Mouse (Mus musculus): ENCODE results near the gene Camta1.

Camta1 gene

GRCm38 (mm10) chr4:151302195-151303126 lies 559.2 kb downstream of the Camta1 start:
- no peaks in the 10 kb centered on the region for H3K36me3 ChIP-seq (ENCODE audit: control insufficient read depth, insufficient read depth, low read length, poor library complexity, severe bottlenecking)
- H3K27me3 ChIP-seq (ENCODE audit: control insufficient read depth, insufficient read depth, low read length, poor library complexity, severe bottlenecking), result no peaks in the 10 kb centered on the region; the same call in 1 of the 2 replicates
- DNase-seq (ENCODE audit: low read depth, low spot score), result peak; percentile 2

GRCm38 (mm10) chr4:151301337-151301736 lies 560.3 kb downstream of the Camta1 start:
- no peaks in the 10 kb centered on the region; the same call in 1 of the 2 replicates for H3K27me3 ChIP-seq (ENCODE audit: control insufficient read depth, insufficient read depth, low read length, poor library complexity, severe bottlenecking)
- H3K36me3 ChIP-seq (ENCODE audit: control insufficient read depth, insufficient read depth, low read length, poor library complexity, severe bottlenecking), result no peaks in the 10 kb centered on the region
- DNase-seq (ENCODE audit: low read depth, low spot score), result no peak

- DNase-seq (ENCODE audit: low read depth, low spot score), result no peak
Observed at GRCm38 (mm10) chr4:151300706-151301105, 561.0 kb downstream of the Camta1 start.

GRCm38 (mm10) chr4:151295515-151296203 lies 566.0 kb downstream of the Camta1 start:
- H3K36me3 ChIP-seq (ENCODE audit: control insufficient read depth, insufficient read depth, low read length, poor library complexity, severe bottlenecking), result no peaks in the 10 kb centered on the region

More at GRCm38 (mm10) chr4:151300706-151301105, 561.0 kb downstream of the Camta1 start:
- Histone ChIP-seq H3K36me3 (ENCODE audit: control insufficient read depth, insufficient read depth, low read length, poor library complexity, severe bottlenecking) (no peaks in the 10 kb centered on the region), H3K27me3 (ENCODE audit: control insufficient read depth, insufficient read depth, low read length, poor library complexity, severe bottlenecking) (no peaks in the 10 kb centered on the region; the same call in 1 of the 2 replicates)

GRCm38 (mm10) chr4:151288893-151289585 lies 572.6 kb downstream of the Camta1 start:
- Histone ChIP-seq H3K27me3 (ENCODE audit: control insufficient read depth, insufficient read depth, low read length, poor library complexity, severe bottlenecking) (no peaks in the 10 kb centered on the region), H3K36me3 (ENCODE audit: control insufficient read depth, insufficient read depth, low read length, poor library complexity, severe bottlenecking) (no peaks in the 10 kb centered on the region)
- DNase-seq (ENCODE audit: low read depth, low spot score), result no peak

More at GRCm38 (mm10) chr4:151295515-151296203, 566.0 kb downstream of the Camta1 start:
- no peak for DNase-seq (ENCODE audit: low read depth, low spot score)
- H3K27me3 ChIP-seq (ENCODE audit: control insufficient read depth, insufficient read depth, low read length, poor library complexity, severe bottlenecking), result no peaks in the 10 kb centered on the region; the same call in 1 of the 2 replicates

GRCm38 (mm10) chr4:151285905-151286445 lies 575.7 kb downstream of the Camta1 start:
- no peaks in the 10 kb centered on the region for H3K27me3 ChIP-seq (ENCODE audit: control insufficient read depth, insufficient read depth, low read length, poor library complexity, severe bottlenecking)
- DNase-seq (ENCODE audit: low read depth, low spot score), result no peak

GRCm38 (mm10) chr4:151285432-151285831 lies 576.2 kb downstream of the Camta1 start:
- DNase-seq (ENCODE audit: low read depth, low spot score), result no peak
- no peaks in the 10 kb centered on the region for H3K27me3 ChIP-seq (ENCODE audit: control insufficient read depth, insufficient read depth, low read length, poor library complexity, severe bottlenecking)
- no peaks in the 10 kb centered on the region for H3K36me3 ChIP-seq (ENCODE audit: control insufficient read depth, insufficient read depth, low read length, poor library complexity, severe bottlenecking)

More at GRCm38 (mm10) chr4:151285905-151286445, 575.7 kb downstream of the Camta1 start:
- no peaks in the 10 kb centered on the region for H3K36me3 ChIP-seq (ENCODE audit: control insufficient read depth, insufficient read depth, low read length, poor library complexity, severe bottlenecking)

GRCm38 (mm10) chr4:151283092-151283741 lies 578.5 kb downstream of the Camta1 start:
- Histone ChIP-seq H3K36me3 (ENCODE audit: control insufficient read depth, insufficient read depth, low read length, poor library complexity, severe bottlenecking) (no peaks in the 10 kb centered on the region), H3K27me3 (ENCODE audit: control insufficient read depth, insufficient read depth, low read length, poor library complexity, severe bottlenecking) (no peaks in the 10 kb centered on the region)
- peak; percentile 42 for DNase-seq (ENCODE audit: low read depth, low spot score)

GRCm38 (mm10) chr4:151282103-151282502 lies 579.6 kb downstream of the Camta1 start:
- no peak for DNase-seq (ENCODE audit: low read depth, low spot score)

GRCm38 (mm10) chr4:151275292-151275691 lies 586.4 kb downstream of the Camta1 start:
- no peaks in the 10 kb centered on the region for H3K27me3 ChIP-seq (ENCODE audit: control insufficient read depth, insufficient read depth, low read length, poor library complexity, severe bottlenecking)
- no peak for DNase-seq (ENCODE audit: low read depth, low spot score)
- H3K36me3 ChIP-seq (ENCODE audit: control insufficient read depth, insufficient read depth, low read length, poor library complexity, severe bottlenecking), result no peaks in the 10 kb centered on the region

More at GRCm38 (mm10) chr4:151282103-151282502, 579.6 kb downstream of the Camta1 start:
- Histone ChIP-seq H3K27me3 (ENCODE audit: control insufficient read depth, insufficient read depth, low read length, poor library complexity, severe bottlenecking) (no peaks in the 10 kb centered on the region), H3K36me3 (ENCODE audit: control insufficient read depth, insufficient read depth, low read length, poor library complexity, severe bottlenecking) (no peaks in the 10 kb centered on the region)

- H3K36me3 ChIP-seq (ENCODE audit: control insufficient read depth, insufficient read depth, low read length, poor library complexity, severe bottlenecking), result no peaks in the 10 kb centered on the region
- no peak for DNase-seq (ENCODE audit: low read depth, low spot score)
- H3K27me3 ChIP-seq (ENCODE audit: control insufficient read depth, insufficient read depth, low read length, poor library complexity, severe bottlenecking), result no peaks in the 10 kb centered on the region
Observed at GRCm38 (mm10) chr4:151263786-151264414, 597.8 kb downstream of the Camta1 start.

GRCm38 (mm10) chr4:151263052-151263451 lies 598.6 kb downstream of the Camta1 start:
- Histone ChIP-seq H3K27me3 (ENCODE audit: control insufficient read depth, insufficient read depth, low read length, poor library complexity, severe bottlenecking) (no peaks in the 10 kb centered on the region), H3K36me3 (ENCODE audit: control insufficient read depth, insufficient read depth, low read length, poor library complexity, severe bottlenecking) (no peaks in the 10 kb centered on the region)
- no peak for DNase-seq (ENCODE audit: low read depth, low spot score)

- DNase-seq (ENCODE audit: low read depth, low spot score), result no peak
- no peaks in the 10 kb centered on the region for H3K27me3 ChIP-seq (ENCODE audit: control insufficient read depth, insufficient read depth, low read length, poor library complexity, severe bottlenecking)
- H3K36me3 ChIP-seq (ENCODE audit: control insufficient read depth, insufficient read depth, low read length, poor library complexity, severe bottlenecking), result no peaks in the 10 kb centered on the region
Observed at GRCm38 (mm10) chr4:151256622-151257021, 605.1 kb downstream of the Camta1 start.
